Mouse (Mus musculus): ENCODE measurements around the gene Sacm1l.
A peak's percentile ranks its signal among the peaks of the same experiment; 100 is the strongest.

Gene Sacm1l

GRCm38 (mm10) chr9:123509638-123510604, 19.6 kb upstream of the Sacm1l start:
- DNase-seq, result no peak

DNA sequence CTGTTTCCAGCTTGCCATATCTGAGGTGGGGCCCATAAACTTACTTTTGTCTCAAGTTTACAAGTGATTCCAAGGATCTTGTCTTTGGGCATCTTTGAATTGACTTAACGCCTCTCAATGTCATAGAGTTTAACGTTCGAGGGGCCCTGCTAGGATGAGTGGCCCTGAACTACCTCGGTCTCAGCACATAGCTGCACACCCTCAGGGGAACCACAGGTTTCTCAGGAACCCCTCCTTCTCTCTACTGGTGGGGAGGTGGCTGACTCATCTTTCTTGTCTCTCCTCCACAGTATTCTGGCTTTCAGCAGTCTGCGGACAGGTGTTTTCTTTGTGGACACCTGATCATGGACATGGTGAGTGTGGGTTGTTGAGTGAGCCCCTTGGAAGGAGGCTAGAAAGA, 18.6 kb upstream of the Sacm1l start:
- DNase-seq, result no peak

GRCm38 (mm10) chr9:123512482-123512881, 17.1 kb upstream of the Sacm1l start:
- no peak for DNase-seq

- DNase-seq, result no peak
Measured at GRCm38 (mm10) chr9:123515087-123515486, 14.5 kb upstream of the Sacm1l start.

DNA sequence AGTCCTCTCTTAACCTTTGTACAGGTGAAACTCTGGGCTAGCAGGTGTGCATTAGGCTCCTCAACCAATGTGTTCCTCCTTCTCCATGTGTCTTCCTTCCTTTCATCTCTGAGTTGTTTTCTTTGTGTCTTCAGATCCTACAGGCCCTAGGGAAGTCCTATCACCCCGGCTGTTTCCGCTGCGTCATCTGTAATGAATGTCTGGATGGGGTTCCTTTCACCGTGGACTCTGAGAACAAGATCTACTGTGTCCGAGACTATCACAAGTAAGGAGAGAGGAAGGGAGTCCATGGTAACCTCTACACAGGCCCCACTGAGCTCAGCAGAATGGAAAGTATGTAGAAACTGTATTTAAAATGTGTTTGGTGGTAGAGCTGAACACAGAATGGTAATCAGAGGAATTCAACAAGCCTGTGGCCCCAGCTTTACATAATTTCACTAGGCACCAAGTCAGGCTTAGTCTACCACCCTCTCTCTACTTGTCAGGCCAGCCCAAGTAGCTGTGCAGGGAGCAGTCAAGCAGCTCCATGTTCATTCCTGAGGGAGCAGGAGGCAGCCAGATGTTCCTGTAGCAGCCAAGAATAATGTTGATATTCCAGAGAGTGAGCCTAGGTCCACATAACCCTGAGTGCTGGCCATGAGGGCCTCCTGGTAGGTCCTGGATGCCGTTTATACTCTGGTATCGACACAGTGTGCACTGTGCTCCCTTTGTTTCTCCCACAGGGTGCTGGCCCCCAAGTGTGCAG, 12.7 kb upstream of the Sacm1l start:
- DNase-seq, result no peak

DNA sequence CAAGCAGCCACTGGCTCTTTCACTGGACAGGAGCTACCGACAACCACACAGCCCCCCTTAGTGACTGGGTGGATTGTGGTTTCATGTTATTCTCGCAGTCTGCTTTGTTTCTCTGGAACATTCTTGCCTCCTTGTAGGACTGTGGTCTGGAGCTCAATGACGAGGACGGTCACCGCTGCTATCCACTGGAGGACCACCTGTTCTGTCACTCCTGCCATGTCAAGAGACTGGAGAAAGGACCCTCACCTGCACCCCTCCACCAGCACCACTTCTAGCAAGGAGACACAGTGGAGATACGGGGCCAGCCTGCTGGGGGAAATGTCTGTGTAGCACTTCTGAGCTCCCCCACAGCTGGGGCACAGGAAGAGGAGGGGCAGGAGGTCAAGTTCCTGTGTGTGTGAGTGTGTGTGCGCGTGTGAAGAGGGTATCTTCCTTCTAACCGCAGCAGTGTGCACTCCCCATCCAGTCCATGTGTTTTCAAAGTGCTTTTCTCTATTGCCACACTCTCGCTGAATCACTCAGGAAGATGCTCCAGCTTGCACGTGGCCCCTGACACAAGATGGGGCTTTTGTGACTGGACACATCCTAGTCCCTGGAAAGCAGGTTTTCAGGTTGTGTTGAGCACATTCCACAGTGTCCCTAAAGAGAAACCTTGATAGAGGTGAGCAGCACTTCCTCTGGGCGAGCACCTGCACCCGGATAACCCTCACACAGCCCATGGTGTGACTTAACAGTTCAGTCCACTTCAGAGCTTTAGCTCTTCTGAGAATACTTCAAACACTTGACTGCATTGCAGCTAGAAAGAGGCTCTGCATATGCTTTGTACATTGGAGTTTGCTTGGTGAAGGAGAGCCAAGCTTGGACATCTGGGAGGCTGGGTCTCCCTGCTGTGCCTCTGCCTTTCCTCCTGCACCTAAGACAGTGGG, 10.3 kb upstream of the Sacm1l start:
- DNase-seq, result no peak

DNA sequence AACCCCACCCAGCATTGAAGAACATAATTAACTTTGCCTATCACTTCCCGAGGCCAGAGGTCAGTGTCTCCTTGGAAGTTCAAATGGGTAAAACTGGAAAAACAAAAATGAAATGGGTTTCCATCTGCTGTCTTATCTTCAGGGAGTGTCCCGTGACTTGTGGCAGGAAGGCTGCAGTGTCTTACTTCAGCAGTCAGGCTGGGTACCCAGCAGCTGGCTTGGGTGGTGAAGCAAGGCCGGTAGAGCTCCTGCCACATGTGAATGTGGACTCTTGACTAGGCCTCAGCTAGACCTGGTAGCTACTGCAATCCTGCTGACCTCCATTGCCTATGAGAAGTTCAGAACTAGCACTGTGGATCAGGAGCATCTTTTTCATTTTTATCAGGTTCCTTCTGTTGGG, 8.8 kb upstream of the Sacm1l start:
- DNase-seq, result no peak

GRCm38 (mm10) chr9:123523676-123524075, 5.9 kb upstream of the Sacm1l start:
- peak in 1 of 2 experiments; percentile 35 for DNase-seq

DNA sequence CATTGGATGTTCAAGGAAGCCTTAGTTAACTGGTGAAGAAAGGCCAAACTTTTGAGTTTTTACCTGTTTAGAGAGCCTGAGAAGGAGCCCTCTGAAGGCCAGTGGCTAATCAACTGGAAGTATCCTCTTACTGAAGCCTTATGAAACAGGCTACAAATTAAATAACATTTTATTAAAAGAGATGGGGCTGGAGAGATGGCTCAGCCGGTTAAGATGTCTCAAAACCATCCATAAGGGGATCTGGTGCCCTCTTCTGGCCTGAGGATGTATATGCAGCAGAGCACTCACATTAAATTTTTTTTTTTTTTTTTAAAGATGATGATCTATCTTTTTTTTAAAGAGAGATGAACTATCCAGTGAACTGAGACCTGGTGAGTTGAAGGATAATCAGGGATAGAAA, 4.5 kb upstream of the Sacm1l start:
- DNase-seq, result peak; percentile 59 to 80

- DNase-seq, result no peak
Measured at GRCm38 (mm10) chr9:123526502-123526901, 3.1 kb upstream of the Sacm1l start.

DNA sequence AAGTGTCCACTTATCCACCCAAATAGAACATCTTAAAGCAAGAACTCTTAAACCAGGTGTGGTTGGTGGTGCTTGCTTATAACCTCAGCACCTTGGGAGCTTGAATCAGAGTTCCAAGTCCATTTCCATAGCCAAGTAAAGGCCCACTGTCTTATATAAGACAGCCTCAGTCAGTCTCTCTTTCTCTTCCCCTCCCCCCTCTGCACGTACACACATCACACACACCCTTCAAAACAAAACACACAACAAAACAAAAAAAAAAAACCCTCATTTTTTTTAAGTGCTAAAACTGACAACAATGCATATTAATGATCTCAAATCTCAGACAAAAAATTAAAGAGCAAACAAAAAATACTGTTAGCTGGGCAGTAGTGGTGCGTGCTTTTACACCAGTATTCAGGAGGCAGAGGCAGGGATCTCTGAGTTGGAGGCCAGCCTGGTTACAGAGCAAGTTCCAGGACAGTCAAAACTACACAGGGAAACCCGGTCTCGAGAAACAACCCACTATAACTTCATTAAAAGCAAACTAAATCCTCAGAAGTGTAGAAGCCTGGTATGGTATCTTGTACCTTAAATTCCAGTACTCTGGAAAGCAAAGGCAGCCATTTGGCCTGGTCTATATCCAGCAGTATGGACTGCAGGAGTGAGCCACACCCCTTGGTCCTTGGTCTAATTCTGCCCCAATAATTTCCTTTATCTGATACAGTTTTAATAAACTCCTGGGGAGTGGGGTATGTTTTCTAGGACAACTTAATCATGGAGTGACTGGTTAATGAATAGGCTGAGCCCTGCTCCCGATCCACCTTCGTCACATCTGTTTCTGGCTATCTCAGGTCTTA, 1.3 kb upstream of the Sacm1l start:
- DNase-seq, result peak in 1 of 2 experiments; percentile 38

DNA sequence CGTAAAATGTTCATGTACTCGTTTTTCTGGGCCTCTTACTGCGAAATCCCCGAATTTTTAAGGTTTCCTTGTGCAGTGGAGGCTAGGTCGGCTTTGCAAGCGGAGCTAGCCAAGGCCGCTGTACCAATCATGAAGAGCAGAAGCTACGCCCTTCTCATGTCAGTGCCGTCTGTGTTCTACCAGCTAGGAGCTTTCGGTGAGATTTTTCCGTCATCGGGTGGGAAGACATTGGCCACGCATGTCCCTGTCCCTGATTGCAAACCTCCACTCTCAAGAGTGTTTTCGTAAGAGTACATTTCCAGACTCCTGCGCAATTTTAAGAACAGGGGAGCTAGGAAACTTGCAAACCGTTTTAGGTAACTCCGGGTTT, 648 bp upstream of the Sacm1l start:
- DNase-seq, result peak; percentile 62 to 69

DNA sequence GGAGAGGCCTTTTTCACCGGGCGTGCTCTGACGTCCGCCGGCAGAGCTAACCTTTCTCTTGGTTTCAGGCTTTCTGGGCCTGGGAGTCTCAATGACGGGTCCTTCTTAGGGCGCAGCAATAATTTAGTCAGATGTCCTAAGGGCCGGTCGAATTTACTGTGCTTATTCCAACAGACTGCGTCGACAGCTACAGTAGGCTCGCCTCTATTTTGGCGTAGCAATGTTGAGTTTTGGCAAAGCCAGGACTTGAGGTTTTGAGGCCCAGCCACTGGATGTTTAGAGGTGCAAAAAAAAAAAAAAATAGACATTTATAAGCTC, 558 bp downstream of the Sacm1l start:
- DNase-seq, result no peak

DNA sequence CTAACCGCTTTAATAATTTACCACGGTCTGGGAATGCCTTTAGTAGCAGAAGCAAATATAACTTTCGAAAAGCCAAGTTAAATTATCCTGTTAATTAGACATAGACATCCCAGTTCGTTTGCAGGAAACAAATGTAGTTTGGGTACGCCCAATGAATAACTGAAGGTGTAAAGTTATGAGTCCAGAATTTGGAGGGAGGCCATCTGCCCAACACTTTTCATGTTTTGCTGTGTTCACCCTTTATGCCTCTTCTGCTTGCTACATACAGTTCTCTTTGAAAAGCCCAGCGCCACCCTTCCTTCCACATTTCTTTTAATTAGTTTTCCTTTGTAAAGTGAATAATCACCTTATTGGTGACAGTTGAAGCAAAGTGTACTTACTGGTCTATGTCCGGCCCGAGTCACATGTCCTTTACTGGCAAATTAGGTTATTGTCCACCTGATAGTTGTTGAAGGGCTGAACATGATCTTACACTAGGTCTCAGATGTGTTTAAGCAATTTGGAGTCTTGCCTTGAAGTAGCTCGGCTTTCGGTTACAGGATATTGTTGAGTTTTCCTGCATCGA, 1.1 kb downstream of the Sacm1l start:
- no peak for DNase-seq

DNA sequence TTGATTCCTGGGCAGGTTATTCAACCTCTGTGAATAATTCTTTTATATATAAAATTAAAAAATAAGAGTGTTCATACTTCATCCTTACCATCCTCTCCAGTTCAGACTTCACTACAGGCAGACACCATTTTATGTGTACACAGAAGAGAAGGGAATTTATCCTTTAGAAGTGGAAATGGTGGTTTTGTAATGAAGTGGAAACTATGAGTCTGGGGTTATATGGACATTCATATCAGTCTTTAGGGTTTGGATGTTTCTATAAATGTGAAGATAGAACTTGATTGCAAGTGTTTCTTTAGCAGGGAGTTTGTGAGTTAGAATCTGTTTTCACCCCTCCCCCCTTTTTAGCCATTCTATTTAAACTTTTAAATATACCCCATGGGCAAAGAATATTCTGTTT, 1.7 kb downstream of the Sacm1l start:
- DNase-seq, result no peak

- DNase-seq, result no peak
Measured at GRCm38 (mm10) chr9:123536613-123537012, 7.1 kb downstream of the Sacm1l start.

DNA sequence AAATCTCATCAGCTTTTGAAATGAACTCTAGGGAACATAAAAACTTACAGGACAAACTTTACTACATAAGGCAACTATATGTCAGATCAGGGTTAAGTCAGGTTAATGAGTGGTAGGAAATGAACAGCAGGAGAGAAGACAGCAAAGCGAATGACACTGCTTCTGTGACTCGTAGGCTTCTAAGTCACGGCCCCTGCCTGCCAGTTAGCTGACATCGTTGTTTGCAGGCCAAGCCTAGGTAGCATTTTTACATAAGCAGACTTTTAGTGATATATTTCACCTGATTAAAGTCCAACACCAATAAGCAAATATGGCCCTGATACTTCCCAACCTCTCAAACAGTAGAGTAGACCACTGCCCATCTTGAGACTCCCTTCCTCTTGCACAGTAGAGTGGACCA, 8.6 kb downstream of the Sacm1l start:
- DNase-seq, result no peak

DNA sequence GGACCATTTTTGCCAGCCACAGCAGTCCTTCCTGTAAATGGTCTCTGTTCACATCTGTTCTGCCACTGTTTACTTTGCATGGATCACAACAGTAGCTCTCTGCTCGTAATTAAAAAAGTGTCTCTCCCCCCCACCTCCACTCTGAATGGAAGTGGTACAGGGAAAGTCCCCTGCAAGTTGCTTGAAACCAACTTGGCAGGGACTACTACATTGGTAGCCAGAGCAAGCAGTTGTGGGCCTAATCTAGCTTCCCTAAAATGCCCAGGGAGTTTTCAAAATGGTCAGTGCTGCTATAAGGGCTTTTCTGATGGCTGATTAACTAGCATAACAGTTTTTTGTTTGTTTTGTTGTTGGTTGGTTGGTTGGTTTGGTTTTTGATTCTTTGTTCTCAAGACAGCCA, 9.5 kb downstream of the Sacm1l start:
- DNase-seq, result no peak

DNA sequence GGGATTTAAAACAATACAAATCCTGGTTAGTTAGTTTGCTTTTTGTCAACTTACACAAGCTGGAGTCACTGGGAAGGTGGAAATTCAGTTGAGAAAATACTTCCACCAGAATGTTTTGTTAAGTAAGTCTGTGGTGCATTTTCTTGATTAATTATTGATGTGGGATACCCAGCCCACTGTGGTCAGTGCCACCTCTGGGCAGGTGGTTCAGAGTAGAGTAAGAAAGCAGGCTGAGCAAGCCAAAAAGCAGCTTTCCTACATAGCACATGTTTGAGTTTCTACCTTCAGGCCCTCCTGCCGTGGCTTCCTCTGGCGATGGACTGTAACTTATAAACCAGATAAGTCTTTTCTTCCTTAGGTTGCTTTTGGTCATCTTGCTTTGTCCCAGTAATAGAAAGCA, 10.3 kb downstream of the Sacm1l start:
- DNase-seq, result no peak

DNA sequence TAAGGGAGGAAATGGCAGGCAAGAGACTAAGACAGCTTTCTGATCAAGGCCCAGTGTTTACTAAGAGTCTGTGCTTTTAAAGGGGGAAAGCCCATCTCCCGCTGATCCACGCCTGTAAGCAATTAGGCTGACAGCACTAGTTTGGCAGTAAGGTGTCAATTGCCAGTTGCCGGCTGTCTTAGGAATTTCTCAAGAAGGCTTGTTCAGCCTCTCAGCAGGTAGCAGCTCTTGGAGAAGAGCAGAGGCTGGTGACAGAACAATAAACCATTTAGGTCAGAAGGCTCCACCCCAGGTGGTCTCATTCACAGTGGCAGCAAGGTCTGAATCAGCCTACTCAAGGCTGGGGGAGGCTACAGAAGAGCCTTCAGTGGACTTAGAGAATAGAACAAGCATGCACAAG, 25.0 kb downstream of the Sacm1l start:
- peak in 1 of 2 experiments; percentile 21 for DNase-seq

- DNase-seq, result peak; percentile 19 to 46
Measured at GRCm38 (mm10) chr9:123577360-123578192, 48.0 kb downstream of the Sacm1l start.

Measured in cerebellum, postnatal 25 days (tissue).